Mouse (Mus musculus) lung, adult 2 months (tissue): Measurements from ENCODE around the gene Trim9.

Experiments used
- CTCF ChIP-seq: fragments of 200-500 bp; IDR thresholded peaks from 2 replicates; pipeline ENCODE4 v1.5.1; 2011; ENCODE audit warnings: mild to moderate bottlenecking, low read length, control low read depth; ENCODE audit not compliant: insufficient read depth
- POLR2A ChIP-seq: fragments of 200-500 bp; IDR thresholded peaks from 2 replicates; pipeline ENCODE4 v1.6.1; 2011; ENCODE audit warnings: low read depth, mild to moderate bottlenecking, control low read depth, low read length, borderline replicate concordance; ENCODE audit errors: extremely low read depth

DNA sequence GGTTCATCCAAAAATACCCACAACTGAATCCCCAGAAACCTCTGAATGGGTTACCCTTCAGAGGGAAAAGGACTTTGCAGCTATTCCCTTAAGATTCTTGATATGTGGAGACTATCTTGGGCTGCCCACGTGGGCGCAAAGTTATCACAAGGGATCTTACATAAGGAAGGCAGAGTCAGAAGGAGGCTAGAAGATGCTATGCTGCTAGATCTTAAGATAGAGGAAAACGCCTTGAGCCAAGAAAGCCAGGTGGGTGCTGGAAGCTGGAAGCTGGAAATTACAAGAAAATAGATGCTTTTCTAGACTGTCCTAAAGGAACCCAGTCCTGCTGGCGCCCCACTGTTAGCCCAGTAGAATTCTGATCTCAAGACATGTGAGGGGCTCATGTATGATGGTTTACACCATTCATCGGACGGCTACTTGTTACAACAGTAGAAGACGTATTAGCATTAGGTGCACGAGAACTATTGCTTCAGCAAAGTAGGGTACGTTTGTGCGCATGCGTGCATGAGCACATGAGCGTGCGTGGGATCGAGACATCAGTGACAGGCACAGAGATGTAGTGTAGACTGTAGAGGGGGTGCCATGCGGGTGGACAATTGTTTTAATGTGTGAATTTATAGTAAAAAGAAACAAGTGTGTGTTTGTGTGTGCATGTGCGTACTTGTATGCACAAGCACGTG is 85.0 kb downstream of the Trim9 start:
- no peak for TF ChIP-seq CTCF
- TF ChIP-seq POLR2A, result no peak
